Mouse (Mus musculus) right cerebral cortex, postnatal 4 days (tissue): ENCODE measurements around the gene Snai1.
A peak's percentile ranks its signal among the peaks of the same experiment; 100 is the strongest.

ENCODE experiments used
- DNase-seq: peaks from one replicate; pipeline ENCODE4 v3.0.0-alpha.2; 2022

Gene Snai1

DNA sequence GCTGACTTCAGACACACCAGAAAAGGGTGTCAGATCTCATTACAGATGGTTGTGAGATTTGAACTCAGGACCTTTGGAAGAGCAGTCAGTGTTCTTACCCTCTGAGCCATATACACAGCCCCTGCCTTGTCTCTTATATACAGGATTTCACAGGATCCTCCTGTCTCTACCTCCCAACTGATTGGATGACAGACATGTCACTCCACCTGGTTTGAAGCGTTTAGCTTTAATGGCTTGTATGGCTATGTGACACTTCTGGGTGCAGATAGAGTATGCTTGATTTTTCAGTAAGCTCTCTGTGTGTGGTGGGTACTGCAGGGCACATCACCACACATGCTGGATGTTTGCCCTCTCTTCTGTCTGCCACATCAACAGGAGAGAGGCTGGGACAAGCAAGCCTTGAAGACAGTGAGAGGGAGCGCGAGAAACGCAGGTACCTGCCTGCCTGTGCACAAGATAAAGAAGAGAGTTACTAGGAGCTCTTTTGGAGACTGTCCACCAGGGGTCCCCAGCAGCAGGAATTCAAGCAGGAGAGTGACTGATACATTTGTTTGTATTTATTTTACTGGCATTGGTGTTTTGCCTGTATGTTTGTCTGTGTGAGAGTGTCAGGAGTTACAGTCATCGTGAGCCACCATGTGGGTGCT is 18.3 kb upstream of the Snai1 start:
- DNase-seq, result no peak

DNA sequence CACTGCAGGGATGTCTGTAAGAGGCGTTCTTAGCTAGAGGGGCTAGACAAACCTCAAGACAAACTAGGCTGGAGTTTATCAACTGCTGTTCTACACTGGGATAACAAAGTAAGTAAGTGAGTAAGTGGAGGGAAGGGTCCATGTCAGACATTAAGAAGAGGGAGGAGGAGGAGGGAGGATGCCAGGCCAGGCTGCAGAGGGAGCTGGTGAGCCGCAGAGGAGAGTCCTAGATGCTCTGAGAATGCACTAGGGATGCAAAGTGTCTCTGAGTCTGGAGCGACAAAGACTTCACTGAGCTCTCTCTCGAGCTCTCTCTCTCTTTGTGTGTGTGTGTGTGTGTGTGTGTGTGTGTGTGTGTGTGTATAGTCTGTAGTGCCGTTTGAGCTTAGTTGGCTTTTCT is 9.7 kb upstream of the Snai1 start:
- peak; percentile 33 for DNase-seq

DNA sequence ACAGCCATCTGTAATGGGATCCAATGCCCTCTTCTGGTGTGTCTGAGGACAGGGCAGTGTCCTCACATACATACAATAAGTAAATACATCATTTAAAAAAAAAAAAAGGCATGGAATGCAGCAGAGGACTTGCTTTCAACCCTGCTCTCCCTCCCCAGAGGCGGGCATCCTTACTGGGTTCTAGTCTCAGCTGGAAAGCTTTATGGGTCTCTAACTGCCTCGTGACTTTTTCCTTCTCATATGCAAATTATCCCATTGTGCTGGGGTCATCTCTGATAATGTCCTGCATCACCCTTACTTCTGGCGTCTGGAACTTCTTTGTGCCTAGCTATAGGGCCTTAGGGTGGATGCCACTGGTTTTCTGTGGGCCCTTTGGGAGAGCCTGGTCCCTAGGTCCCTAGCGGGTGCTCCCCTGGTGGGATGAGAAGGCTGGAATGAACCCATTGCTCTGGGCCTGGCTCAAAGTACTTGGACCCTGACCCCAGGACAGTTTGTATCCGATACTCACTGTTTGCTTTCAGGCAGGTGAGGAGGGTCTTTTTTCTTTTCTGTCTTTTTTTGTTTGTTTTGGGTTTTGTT is 8.0 kb upstream of the Snai1 start:
- DNase-seq, result no peak

DNA sequence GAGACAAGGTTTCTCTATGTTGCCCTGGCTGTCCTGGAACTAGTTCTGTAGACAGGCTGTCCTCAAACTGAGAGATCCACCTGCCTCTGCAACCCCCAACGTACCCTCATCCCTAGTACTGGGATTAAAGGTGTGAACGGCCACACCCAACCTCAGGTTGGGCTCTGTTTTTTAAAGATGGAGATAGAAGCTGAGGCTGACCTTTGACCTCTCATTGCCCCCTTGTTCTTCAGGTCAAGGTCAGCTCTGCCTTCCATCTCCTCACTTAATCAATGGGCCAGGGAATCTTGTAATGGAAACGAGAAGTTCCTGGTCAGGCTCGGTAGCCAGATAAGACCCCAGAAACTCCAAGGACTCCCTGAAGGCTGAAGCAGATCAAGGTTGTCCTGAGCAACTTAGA is 7.5 kb upstream of the Snai1 start:
- no peak for DNase-seq

DNA sequence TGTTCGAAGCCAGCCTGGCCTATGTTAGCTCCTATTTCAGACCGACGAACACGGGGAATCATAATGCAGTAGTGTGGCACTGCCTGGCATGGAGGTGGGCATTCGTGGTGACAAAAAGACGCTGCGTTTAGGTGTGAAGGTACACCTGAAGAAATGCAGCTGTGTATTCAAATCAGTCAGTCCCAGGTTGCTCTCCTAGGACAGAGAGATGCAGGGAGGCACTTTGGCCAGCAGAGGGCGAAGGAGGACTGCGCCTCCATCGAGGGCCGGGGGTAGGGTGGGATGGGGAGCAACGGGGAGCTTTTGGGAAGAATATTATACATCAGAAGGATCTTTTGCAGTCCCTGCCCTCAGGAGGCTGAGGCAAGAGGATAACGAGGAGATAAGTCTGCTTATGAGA is 5.9 kb upstream of the Snai1 start:
- peak; percentile 66 for DNase-seq

DNA sequence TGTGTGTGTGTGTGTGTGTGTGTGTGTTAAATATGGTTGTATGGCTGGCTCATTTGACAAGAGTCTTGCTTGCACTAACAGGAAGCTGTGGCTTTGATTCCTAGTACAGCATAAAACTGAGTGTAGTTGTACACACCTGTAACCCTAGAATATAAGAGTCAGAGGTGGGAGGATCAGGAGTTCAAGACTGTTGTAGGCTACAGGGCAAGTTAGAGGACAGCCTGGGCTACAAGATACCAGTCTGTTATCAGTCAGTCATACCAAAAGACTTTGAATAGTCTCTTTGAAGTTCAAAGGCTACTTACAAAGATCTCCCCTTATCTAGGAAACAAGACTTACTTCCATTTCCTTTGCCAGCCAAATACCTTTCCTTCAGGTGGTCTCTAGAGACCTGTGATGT is 4.1 kb upstream of the Snai1 start:
- no peak for DNase-seq

DNA sequence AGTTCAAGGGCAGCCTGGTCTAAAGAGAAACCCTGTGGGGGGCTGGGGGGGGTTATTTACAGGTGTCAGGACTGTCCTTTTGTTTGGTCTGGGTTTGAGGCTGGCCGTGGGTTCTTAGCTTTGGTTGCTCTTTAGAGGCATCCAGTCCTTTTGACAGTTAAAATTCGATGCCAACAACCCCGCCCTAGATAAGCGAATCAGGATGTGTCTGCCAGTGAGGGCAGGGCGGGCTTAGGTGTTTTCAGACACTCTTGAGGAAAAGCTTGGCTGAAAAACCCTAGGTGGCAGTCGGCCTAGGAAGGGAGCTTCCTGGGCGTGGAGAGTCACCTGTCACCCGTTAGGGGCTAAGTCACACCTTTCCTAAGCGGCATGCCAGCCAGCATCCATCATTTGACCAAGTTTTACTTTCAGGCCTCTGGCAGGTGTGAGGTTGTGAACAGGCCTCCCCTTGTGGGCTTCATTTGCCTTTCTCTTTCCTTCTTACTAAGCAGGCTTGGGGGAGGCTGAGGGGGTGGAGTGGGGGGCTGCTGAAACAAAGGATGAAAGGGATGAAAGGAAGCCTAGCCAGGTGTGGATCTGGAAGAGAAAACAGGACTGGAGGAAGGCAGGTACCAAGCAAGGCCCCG is 1.6 kb upstream of the Snai1 start:
- no peak for DNase-seq

DNA sequence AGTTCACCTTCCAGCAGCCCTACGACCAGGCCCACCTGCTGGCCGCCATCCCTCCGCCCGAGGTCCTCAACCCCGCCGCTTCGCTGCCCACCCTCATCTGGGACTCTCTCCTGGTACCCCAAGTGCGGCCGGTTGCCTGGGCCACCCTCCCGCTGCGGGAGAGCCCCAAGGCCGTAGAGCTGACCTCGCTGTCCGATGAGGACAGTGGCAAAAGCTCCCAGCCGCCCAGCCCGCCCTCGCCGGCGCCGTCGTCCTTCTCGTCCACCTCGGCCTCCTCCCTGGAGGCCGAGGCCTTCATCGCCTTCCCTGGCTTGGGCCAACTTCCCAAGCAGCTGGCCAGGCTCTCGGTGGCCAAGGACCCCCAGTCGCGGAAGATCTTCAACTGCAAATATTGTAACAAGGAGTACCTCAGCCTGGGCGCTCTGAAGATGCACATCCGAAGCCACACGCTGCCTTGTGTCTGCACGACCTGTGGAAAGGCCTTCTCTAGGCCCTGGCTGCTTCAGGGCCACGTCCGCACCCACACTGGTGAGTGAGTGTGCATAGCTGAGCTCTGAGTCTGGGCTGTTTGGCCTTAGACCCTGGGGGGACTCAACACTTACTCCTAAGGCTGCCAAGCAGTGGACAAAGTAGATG is 794 bp downstream of the Snai1 start:
- DNase-seq, result no peak

DNA sequence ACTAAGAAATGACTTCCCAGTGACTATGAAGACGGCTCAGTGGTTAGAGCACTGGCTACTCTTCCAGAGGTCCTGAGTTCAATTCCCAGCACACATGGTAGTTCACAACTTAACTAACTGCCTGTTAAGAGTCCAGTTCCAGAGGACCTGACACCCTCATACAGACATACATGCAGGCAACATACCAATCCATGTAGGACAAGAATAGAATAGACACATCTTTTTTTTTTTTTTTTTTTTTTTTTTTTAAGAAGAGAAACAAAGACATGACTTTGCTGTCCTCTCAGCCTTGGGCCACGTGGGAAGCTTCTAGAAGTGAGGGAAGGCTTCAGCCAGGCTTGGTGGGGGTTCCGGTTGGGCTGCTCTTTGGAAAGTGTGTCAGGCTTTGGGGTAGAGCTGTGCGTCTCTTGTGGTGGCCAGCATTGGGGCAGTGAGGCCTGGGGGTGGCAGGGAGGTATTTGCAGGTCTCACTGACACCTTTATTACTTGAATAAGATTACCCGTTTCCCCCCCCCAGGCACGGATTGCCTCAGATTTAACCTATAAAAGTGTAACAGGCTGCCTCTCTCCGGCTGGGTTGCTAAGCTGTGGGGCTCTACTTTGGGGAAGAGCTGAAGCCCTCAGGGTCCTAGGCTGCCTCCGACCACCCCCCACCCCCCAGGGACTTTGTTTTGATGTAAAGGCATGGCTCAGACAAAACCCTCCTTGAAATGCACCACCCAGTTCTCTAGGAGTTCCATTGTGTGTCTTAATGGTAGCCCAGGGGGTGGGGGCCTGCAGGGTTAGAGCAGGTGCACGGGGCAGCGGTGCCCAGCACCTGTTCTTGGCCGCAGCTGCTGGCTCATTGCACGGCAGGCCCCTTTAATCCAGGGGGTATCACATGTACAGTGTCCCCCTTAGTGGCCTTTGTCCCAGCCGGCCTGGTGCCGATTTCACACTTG is 1.8 kb downstream of the Snai1 start:
- no peak for DNase-seq

DNA sequence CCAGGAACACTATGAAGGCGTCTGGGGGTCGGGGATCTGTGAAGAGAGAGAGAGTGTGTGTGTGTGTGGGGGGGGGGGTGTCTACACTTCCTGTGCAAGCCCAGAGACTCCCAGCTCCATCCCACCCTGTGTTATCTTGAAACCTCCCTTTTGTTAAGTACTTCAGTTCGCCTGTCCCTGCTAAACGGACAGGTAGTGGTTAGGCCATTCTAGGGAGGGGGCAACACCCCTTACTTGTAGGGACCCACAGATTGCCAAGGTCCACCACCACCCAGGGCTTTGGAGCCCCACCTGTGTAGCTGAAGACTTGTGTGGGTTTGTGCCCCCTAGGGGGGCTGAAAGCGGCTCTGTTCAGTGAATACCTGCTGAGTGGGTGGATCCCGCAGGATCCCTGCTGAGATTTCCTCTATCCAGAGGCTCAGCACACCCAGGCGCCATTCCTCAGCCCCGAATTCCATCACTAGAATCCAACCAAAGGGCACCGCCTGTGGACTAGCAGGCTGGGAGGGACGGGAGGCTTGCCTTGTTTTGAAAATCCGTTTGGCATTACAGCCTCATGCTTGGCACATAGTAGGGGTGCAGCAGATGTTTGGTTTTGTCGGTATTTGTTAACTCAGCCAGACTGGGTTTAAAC is 2.6 kb downstream of the Snai1 start:
- no peak for DNase-seq

DNA sequence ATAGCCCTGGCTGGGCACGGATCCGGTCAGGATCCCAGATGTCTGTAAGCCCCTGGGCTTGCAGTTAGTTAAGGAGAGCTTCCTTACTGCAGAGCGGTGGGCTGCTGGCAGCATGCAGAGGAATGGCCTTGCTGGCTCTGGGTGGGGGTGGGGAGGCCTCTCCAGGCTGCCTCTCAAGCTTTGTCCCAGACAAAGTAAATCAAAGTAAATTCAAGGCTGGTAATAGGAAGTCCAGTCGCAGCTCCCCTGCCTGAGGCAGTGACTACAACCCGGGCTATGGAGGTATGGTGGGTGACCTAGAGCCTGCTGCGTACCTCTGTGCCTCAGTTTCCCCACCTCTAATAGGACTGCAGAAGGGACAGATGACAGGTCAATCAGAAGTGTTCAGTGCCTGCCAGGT is 3.3 kb downstream of the Snai1 start:
- DNase-seq, result no peak

DNA sequence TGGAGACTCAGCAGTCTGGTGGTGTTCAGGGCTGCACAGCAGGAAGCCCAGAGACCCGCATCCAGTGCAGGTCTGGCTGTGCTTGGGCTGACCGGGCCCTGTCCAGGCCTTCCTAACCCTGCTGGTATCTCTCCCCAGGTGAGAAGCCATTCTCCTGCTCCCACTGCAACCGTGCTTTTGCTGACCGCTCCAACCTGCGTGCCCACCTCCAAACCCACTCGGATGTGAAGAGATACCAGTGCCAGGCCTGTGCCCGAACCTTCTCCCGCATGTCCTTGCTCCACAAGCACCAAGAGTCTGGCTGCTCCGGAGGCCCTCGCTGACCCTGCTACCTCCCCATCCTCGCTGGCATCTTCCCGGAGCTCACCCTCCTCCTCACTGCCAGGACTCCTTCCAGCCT is 3.8 kb downstream of the Snai1 start:
- no peak for DNase-seq

DNA sequence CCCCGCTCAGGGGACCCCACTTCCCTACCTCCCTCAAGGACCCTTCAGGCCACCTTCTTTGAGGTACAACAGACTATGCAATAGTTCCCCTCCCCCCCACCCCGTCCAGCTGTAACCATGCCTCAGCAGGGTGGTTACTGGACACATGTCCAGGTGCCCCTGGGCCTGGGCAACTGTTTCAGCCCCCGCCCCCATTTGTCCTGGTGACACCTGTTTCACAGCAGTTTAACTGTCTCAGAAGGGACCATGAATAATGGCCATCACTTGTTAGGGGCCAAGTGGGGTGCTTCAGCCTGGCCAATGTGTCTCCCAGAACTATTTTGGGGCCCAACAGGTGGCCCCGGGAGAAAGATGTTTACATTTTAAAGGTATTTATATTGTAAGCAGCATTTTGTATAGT is 4.4 kb downstream of the Snai1 start:
- DNase-seq, result no peak

DNA sequence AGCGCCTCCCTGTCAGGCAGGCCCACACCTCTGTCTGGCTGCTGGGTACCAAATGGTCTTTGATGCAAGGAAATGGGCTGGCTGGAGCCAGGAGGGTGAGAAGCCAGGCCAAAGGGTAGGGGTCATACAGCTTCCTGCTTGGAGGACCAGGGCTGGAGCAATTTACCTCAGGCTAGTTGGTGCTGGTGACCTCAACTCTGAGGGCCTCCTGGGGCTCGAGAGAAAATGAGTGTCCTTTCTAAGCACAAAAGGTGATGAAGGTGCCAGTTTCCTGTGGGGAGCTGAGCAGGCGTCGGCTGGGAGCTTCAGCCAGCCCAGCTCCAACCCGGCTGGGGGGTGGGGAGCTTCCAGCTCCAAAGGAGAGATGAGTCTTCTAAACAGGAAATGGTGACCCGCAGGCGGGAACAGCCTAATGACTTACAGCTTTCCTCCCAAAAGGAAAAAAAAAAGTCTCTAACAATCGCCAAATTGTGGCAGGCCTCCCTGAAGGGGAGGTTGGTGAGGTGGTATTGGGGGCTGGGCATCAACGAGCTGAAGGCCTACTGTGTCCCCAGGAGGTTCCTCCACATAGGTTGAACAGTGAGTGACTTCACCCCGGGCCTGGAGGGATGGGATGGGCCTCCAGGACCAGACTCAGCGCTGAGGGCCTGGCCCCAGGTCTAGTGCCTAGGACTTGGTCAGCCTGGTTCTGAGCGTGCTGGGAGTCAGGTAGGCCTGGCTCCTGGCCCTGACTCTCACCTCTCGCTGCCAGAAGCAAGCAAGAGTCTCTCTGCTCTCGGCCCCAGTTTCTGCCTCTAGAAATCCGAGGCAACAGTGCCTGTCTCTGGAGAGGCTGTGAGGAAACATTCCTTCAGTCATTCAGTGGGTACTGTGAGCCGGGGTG is 5.4 kb downstream of the Snai1 start:
- no peak for DNase-seq

DNA sequence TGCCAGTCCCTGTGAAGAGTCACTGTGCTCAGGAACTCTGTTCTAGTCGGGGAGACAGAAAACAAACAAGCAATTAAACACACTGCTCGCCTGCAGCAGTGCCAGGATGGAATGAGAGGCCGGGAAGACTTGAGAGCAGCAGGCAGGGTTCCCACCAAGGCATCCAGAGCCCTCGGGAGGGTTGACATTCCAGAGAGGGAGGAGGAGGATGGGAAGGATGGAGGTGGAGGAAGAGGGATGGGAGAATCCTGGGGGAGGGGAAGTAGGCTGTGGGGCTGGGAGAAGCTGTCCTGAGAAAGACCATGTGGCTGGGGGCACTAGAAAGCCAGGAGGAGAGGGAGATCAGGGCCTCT is 6.0 kb downstream of the Snai1 start:
- no peak for DNase-seq

DNA sequence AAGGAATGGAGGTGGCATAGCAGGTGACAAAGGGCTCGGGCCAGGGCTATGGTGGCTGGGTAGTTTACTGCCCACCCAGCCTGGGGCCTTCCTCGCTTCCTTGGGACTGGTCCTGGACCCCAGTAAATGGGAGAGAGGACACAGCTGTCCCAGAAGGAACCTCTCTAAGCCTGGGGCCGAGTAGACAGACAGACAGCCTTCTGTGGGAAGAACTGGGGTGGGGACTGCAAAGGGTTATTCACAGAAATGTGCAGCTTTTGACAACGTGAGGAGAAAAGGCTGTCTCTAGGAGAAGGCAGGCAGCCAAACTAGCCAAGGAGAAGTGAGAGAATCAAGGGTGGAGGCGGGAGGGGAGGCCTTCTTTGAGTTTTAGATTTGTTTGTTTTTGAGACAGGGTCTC is 6.5 kb downstream of the Snai1 start:
- no peak for DNase-seq

DNA sequence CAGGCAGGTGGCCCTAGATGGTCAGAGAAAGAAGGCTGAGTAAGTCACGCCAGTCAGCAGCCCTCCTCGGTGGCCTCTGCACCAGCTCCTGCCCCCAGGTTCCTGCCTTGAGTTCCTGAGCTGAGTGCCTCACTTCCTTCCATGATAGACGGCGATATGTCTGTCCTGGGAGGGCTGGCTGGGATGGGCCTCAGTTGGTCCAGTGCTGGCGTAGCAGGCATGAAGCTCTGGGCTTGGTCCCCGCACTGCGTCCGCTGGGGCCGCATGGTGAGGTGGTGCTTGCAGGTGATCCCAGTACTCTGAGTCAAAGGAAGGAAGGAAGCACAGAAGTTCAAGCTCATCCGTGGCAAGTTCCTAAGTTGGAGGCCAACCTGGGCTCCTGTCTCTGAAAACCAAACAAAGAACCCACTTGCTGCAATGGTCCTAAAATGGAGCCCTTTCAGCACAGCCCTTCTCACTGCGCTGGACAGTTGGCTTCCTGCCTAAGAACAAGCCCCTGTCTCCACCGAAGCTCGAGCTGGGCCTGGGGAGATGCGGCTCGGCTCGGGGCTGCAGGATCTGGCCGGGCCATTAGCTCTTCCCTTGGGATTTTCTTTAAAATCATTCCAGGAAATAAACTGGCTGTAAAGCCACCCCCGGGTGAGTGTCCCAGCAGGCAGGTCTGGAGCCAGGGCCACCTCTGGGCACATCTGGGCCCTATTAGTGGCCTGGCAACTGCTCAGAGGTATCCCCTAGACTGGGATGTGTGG is 8.6 kb downstream of the Snai1 start:
- no peak for DNase-seq

DNA sequence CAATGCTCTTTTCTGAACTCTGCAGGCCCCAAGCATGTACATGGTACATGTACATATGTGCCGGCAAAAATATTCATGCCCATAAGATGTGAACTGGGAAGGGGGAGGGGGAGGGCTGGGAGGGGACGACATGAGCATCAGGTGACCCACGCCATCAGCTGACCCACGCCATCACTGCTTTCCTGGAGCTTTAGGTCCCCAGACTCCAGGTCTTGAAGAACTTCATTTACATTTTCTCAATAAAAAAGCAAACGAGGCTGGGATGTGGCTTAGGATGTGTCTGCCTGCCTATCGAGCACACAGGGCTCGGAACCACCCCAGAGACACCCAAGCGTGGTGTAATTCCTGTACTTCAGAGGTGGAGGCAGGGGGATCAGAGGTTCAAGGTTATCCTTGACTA is 9.4 kb downstream of the Snai1 start:
- DNase-seq, result no peak

DNA sequence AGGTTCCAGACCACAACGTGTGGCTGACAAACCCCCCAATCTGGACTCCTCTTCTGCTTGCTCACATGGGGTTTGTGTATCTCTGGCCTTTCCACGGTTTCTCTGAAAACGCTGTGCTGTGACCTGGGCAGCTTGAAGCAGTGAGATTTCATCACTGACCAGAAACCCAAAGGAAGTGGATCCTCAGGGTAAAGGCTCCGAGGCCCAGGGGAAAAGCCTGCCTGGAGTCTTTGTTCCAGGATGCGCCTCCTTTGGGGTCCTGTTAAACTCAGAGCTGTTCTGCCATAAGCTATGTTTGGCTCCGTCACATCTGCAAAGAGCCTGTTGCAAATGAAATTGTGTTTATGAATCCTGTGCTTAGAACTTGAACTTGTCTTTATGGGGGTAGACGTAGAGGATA is 11.0 kb downstream of the Snai1 start:
- DNase-seq, result no peak

DNA sequence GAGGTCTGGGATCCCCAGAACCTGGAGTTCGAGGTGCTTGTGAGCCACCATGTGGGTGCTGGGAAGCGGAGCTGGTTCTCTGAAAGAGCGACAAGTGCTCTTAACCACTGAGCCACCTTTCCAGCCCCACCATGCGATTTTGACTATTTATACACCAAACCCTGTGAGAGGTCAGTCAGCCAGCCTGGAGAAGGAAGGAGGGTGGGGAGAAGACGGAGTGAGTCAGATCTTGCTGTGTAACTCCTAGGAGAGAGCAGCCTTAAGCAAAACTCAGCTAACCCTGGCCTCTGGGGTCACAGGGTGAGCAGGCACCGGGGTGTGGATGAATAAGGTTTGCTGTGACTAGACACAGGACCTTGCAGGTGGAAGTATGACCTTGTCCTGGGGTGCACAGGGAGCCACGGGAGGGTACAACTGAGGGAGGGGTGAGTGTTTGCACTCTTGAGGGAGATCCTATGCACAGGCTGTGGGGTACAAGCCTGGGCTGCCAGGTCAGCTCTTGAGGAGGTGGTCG is 12.4 kb downstream of the Snai1 start:
- DNase-seq, result no peak
